Mouse (Mus musculus): ENCODE measurements around the gene 4921517D22Rik.
A peak's percentile ranks its signal among the peaks of the same experiment; 100 is the strongest.

Gene 4921517D22Rik

DNA sequence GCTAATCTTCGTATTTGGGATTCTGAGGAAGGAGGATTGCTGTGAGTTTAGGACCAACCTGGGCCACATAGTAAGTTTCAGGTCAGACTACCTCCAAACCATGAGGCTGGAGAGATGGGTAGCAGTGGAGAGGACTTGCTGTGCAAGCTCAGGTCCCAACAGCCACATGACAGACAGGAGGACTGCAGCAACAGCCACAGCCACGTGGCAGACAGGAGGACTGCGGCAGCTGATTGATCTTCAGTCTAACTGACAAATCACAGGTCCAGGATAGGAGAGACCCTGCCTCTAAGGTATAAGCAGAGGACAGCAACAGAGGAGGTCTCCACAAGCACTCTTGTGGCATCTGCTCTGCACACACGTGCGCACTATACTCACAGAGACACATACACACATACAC lies 36.1 kb downstream of the 4921517D22Rik start:
- DNase-seq, result no peak

- DNase-seq, result peak; percentile 22 to 37
Measured at GRCm38 (mm10) chr13:59656975-59657388, 36.9 kb downstream of the 4921517D22Rik start.

GRCm38 (mm10) chr13:59656316-59656832 lies 37.5 kb downstream of the 4921517D22Rik start:
- DNase-seq, result no peak

DNA sequence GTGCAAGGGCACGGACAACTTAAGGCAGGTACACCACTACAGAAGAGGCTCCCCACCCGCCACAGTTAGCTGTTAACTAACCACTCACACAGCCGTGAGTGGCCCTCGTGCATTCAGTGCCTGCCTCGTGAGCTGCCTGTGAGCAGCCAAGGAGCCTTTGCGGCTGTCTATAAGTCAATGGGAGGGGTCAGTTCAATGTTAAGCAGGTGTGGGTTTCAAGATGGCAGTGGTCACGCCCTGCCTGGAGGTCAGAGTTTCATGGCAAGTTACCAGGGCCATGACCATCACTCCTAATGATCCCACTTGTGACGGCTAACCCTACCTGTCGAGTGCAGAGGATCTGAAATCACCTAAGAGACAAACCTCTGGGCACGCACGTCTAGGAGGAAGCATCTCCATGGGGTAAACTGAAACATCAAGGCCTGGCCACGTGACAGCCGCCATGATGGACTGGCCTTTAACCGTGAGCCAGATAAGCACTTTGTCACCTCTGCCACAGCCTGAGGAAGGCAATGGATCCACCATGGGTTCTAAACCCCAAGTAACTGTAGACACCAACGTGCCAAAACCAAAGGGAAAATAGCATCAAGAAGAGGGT lies 38.1 kb downstream of the 4921517D22Rik start:
- no peak for DNase-seq

DNA sequence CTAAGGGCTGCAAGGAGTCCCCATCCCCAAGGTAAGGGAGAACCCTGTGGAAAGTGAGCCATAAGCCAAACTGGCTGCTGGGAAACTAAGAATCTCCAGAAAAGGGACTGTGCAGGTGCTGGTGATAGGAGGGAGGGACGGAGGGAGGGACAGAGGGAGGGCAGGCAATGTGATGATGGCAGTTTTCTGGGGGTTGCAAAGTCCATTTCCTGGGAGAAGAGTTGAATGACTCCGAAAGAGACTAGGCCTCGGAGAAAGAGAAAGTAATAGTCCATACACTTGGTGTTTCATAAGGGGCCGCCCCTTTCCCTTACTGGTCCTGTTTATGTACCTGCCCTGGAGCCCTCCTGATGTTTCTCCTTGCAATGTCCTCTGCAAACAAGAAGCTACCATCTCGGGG lies 39.4 kb downstream of the 4921517D22Rik start:
- no peak for DNase-seq

GRCm38 (mm10) chr13:59653136-59653535 lies 40.8 kb downstream of the 4921517D22Rik start:
- DNase-seq, result no peak

- DNase-seq, result no peak
Measured at GRCm38 (mm10) chr13:59652651-59653050, 41.3 kb downstream of the 4921517D22Rik start.

- DNase-seq, result no peak
Measured at GRCm38 (mm10) chr13:59649781-59650180, 44.1 kb downstream of the 4921517D22Rik start.

- DNase-seq, result no peak
Measured at GRCm38 (mm10) chr13:59648598-59648997, 45.3 kb downstream of the 4921517D22Rik start.

DNA sequence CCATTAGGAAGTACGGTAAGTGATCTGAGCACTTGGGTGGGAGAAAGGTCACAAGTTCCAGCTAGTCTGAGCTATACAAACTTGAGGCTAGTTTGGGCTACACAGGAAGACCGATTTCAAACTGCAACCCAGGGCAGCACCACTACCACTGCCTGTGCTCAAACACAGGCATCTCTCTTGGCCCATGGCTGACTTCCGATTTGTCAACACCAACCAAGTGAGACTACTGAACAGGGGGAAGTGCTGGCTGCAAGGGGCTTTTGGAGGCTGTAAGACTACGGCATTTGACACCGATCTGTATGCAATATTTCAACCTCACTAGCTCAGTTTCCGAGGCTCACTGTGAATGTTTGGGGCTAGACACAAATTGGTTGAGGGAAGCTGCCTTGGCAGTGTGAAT lies 46.4 kb downstream of the 4921517D22Rik start:
- DNase-seq, result no peak

DNA sequence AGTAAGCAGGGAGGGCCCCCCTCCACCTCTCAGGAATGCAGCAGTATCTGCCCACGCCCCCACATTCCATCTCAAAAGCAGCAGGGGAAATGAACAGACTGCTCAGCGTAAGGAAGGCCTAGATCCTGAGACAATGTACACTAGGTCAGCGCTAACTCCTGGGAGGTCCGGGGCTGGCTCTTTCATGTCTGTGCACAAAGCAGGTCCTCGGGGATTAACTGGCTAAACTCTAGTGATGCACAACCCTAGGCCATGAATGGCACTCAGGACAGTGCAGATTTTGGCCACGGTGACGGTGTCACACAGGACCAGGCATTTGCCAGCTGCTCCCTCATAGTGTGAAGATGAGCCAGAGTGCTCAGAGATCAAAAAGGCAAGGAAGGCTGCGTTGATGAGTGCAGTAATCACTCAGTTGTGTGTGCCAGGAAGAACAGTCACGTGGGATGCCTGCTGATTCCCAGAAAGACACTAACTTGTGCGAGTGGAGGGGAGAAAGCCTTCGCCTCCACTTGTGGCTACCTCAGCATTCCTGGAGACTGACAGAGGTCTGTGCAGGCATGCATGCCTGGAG lies 47.1 kb downstream of the 4921517D22Rik start:
- no peak for DNase-seq

- no peak for DNase-seq
Measured at GRCm38 (mm10) chr13:59645491-59645890, 48.4 kb downstream of the 4921517D22Rik start.

DNA sequence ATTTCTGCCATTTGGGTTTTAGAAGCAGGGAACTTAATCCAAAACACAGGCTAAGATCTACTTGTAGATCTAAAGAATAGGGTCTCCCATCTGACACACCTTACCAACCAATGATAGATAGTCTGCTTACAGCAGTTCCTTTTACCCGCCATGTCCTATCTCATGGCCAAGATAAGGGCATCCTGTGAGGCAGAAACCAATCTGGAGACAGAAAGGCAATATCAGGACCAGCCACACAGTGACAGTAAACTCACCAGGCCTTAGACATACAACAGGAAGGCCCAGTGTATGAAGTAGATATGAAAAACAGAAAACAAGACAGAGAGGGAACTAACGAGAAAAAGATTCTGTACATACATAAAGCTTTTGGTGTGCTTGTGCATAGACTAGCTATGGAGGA lies 51.1 kb downstream of the 4921517D22Rik start:
- no peak for DNase-seq

- DNase-seq, result no peak
Measured at GRCm38 (mm10) chr13:59640178-59640440, 53.8 kb downstream of the 4921517D22Rik start.

- DNase-seq, result no peak
Measured at GRCm38 (mm10) chr13:59639368-59640177, 54.3 kb downstream of the 4921517D22Rik start.

DNA sequence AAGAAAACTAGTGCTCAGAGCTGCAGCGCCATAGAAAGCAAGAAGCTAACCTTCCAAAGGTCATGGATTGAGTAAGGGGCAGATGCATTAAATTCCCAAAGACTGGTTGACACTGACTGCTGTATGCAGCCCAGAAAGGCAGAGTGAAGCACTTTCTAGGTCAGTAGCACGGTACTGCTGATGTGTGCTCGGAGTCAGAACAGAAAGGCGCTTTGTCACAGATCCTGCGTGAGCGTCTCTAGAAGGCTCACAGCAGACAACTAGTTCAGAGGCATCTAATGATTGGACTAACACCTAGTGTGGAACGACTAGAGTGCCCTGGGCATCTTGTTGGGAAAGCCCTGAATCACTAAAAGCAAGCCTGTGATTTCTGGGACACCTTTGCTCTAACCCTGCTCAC lies 56.1 kb downstream of the 4921517D22Rik start:
- no peak for DNase-seq
